Mouse (Mus musculus): Measurements from ENCODE around the gene Fcho2. TPM values are rescaled to one million over a fixed set of nuclear protein-coding genes. Genes with fewer than 3 reads are reported as not detected.
"Not testable (repeated sequence)": the region's sequence is repeated elsewhere in the genome, so short reads cannot be mapped to it uniquely, and the experiment has no call there.

The Fcho2 gene
- polyA plus RNA-seq, 1 experiment, result 157 TPM

DNA sequence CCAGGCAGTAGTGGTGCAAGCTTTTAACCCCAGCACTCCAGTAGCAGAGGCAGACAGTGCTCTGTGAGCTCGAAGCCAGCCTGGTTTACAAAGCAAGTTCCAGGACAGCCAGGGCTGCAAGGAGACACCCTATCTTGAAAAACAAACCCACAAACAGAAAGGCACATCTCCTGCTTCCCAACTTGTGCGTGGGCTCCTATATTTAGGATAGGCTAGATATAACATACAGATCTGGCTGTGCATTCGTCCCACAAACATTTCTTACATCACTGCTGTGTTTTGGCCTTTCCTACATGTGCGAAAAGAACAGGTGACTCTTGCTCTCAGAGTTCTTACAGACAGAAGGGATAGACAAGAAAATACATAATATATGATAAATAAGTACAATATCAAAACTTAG lies 10.3 kb upstream of the Fcho2 start:
- TF ChIP-seq POLR2A (IDR thresholded peaks at IDR 0.05; ENCODE audit: borderline replicate concordance, low read depth, low read length) (no peak), CTCF (IDR thresholded peaks at IDR 0.05; ENCODE audit: low read depth, low read length) (no peak)
- Histone ChIP-seq H3K27ac (ENCODE audit: insufficient read depth, low read depth, low read length) (no peak overlapping the region), H3K4me3 (ENCODE audit: insufficient read depth, low read length) (no peak overlapping the region), H3K4me1 (ENCODE audit: control insufficient read depth, insufficient read depth, low read length) (peaks cover 8% of the 10 kb centered on the region)

DNA sequence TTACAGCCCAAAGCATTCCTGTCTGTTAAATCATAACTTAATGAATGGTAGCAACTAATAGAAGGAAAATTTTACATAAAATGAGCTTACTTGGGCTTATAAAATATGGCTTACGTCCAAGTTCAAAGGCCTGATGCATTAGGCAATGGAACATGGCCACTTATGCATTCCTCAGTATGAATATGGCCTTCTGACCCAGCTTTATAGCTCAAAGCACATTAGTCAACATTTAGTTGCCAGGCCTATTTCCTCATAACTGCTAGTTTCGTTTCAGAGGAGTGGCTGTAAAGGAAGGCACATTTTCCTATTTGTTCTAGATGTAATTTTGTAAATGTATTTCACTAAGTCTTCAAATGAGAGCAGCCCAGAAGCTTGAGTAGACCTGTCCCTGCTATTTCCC lies 3.8 kb upstream of the Fcho2 start:
- H3K4me1 ChIP-seq (ENCODE audit: control insufficient read depth, insufficient read depth, low read length), result peaks cover 41% of the 10 kb centered on the region
- peak overlapping the region; percentile 73 for H3K27ac ChIP-seq (ENCODE audit: insufficient read depth, low read depth, low read length)
- H3K4me3 ChIP-seq (ENCODE audit: insufficient read depth, low read length), result no peak overlapping the region
- TF ChIP-seq POLR2A (IDR thresholded peaks at IDR 0.05; ENCODE audit: borderline replicate concordance, low read depth, low read length) (no peak), CTCF (IDR thresholded peaks at IDR 0.05; ENCODE audit: low read depth, low read length) (no peak)

DNA sequence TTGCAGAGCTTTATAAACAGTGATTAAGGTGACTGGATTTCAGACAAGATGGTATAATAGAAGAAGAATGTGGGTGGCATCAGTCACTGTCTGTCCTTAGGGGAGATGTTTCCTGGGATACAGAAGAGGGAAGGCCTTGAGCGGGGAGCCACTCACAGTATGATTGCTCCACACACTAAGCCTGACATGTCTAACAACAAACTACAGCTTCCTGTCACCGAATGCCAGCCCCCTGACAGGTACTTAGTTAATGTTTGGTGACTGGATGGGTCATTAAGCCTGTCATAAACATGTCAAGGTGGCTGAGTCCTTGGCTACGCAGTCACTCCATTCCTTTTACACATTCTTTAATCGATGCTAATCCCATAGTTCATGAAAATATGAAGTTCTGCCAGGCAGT lies 3.0 kb upstream of the Fcho2 start:
- TF ChIP-seq CTCF (IDR thresholded peaks at IDR 0.05; ENCODE audit: low read depth, low read length) (no peak), POLR2A (IDR thresholded peaks at IDR 0.05; ENCODE audit: borderline replicate concordance, low read depth, low read length) (no peak)
- Histone ChIP-seq H3K4me3 (ENCODE audit: insufficient read depth, low read length) (no peak overlapping the region), H3K27ac (ENCODE audit: insufficient read depth, low read depth, low read length) (no peak overlapping the region), H3K4me1 (ENCODE audit: control insufficient read depth, insufficient read depth, low read length) (peaks cover 41% of the 10 kb centered on the region)

DNA sequence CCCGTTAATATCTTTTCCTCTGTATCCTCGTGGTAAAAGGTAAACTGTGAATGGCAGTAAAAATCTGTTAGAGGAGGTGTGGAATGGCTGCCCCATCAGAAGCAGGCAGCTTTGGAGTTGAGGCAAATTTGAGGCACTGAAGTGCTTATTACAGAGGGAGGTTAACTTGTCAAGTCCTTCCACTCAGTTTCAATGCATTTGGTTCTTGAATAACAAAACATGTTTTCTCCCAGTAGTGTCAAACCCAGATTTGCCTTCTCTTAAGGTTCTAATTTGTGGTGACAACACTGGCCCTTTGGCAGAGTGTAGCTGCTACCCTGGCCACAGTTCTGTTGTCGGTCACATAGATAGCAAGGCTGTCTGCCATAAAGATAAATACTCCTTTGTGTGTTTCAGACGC lies 2.5 kb upstream of the Fcho2 start:
- no peak overlapping the region for H3K27ac ChIP-seq (ENCODE audit: insufficient read depth, low read depth, low read length)
- no peak overlapping the region for H3K4me3 ChIP-seq (ENCODE audit: insufficient read depth, low read length)
- TF ChIP-seq CTCF (IDR thresholded peaks at IDR 0.05; ENCODE audit: low read depth, low read length) (no peak), POLR2A (IDR thresholded peaks at IDR 0.05; ENCODE audit: borderline replicate concordance, low read depth, low read length) (no peak)
- H3K4me1 ChIP-seq (ENCODE audit: control insufficient read depth, insufficient read depth, low read length), result peaks cover 41% of the 10 kb centered on the region

DNA sequence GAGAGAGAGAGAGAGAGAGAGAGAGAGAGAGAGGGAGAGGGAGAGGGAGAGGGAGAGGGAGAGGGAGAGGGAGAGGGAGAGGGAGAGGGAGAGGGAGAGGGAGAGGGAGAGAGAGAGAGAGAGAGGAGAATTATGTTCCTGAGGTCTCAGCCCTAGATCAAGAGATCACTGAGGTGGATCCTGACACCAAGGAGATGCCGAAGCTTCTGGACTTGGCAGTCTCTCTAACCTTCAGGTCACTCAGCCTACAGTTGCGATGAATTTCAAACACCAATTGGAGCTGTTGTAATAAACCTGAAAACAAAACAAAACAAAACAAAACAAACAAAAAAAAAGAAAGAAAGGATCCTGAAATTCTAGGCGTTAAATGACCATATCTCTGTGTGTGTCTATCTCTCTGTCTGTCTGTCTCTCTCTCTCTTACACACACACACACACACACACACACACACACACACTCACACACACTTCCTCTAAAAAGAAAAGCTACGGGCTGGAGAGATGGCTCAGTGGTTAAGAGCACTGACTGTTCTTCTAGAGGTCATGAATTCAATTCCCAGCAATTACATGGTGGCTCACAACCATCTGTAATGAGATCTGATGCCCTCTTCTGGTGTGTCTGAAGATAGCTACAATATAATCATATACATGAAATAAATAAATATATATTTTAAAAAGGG lies 1.9 kb upstream of the Fcho2 start:
- peaks cover 45% of the 10 kb centered on the region for H3K4me1 ChIP-seq (ENCODE audit: control insufficient read depth, insufficient read depth, low read length)
- not testable (repeated sequence) for H3K4me3 ChIP-seq (ENCODE audit: insufficient read depth, low read length); H3K27ac ChIP-seq (ENCODE audit: insufficient read depth, low read depth, low read length)

DNA sequence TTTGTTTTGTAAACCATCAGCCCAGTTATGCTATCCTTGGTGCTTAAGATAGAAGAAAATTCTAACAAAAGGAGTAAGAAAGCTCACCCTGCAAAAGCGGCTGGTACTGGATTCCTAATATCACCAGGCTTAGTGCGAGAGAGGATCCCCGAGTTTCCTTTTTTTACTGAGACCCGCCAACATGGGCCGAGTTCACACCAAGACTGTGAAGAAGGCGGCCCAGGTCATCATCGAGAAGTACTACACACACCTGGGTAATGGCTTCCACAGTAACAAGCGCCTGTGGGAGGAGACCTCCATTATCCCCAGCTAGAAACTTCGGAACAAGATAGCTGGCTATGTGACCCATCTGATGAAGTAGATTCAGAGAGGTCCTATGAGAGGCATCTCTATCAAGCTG lies 1.3 kb upstream of the Fcho2 start:
- no peak for TF ChIP-seq CTCF (IDR thresholded peaks at IDR 0.05; ENCODE audit: low read depth, low read length)
- no peak for TF ChIP-seq POLR2A (IDR thresholded peaks at IDR 0.05; ENCODE audit: borderline replicate concordance, low read depth, low read length)
- Histone ChIP-seq H3K4me1 (ENCODE audit: control insufficient read depth, insufficient read depth, low read length) (peaks cover 45% of the 10 kb centered on the region), H3K27ac (ENCODE audit: insufficient read depth, low read depth, low read length) (no peak overlapping the region), H3K4me3 (ENCODE audit: insufficient read depth, low read length) (no peak overlapping the region)

DNA sequence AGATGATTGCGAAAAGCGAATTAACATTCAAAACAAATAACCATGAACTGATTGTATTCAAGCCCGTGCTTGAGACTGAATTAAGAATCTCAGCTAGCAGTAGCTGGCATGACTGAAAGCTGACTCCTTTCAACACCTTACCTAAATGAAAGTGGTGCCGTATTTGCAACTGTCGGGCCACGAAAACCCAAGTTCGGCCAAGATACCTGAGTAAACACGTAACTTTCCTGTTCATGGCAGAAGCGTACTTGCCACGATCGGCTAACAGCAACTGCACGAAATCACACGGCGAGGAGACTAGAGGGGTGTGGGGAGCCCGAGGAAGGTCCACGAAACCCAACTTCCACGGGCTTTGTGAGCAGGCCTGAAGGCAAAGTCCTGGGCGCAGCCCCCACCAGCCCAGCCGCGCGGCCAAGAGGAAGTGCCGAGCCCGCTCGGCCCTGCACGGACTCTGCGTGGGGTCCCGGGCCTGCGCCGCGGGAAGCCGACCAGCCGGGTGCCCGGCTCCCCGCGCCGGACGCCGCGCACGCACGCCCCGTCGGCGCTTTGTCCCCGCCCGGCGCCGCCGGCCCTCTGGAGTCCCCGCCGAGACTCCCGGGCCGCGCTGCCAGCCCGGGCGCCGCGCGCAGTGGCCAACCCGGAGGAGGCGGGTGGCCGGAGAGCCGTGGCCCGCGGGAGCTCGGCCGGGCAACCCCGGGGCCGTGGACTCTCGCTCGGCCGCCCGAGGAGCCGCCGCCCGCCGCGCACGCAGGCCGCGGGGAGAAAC lies 791 bp downstream of the Fcho2 start:
- TF ChIP-seq POLR2A (IDR thresholded peaks at IDR 0.05; ENCODE audit: borderline replicate concordance, low read depth, low read length), result no peak
- TF ChIP-seq CTCF (IDR thresholded peaks at IDR 0.05; ENCODE audit: low read depth, low read length), result no peak
- Histone ChIP-seq H3K4me3 (ENCODE audit: insufficient read depth, low read length) (peak overlapping the region; percentile 94), H3K4me1 (ENCODE audit: control insufficient read depth, insufficient read depth, low read length) (peaks cover 35% of the 10 kb centered on the region), H3K27ac (ENCODE audit: insufficient read depth, low read depth, low read length) (peak overlapping the region; percentile 96)

DNA sequence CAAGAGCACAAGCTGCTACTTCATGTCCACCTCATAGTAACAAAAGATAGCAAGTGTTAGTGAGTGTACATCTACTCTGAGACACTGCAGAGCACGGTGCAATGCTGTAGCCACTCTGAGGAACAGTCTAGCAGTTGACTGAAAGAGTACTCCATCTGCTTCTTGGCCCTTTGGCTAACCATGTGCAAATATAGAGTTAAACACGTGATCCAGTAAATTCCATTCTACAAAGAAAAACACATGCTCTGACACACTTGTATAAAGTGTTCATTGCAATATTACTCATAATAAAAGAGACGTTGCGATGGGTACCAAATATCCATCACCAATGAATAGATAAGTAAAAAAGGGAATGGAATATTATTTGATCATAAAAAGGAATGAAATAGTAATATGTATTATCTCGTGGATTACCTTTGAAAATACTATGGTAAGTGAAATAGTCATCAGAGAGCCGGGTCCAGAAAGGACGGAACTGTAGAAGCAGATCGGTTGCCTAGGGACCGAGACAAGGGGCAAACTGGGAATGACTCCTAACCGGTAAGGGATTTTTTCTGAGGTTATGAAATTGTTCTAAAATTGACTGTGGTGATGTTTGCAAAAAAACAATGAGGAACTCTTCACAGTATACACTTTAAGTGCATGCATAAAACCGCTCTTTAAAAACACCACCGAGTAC lies 1.5 kb downstream of the Fcho2 start:
- Histone ChIP-seq H3K4me3 (ENCODE audit: insufficient read depth, low read length) (peak overlapping the region; percentile 94), H3K27ac (ENCODE audit: insufficient read depth, low read depth, low read length) (peak overlapping the region; percentile 96), H3K4me1 (ENCODE audit: control insufficient read depth, insufficient read depth, low read length) (peaks cover 30% of the 10 kb centered on the region)

DNA sequence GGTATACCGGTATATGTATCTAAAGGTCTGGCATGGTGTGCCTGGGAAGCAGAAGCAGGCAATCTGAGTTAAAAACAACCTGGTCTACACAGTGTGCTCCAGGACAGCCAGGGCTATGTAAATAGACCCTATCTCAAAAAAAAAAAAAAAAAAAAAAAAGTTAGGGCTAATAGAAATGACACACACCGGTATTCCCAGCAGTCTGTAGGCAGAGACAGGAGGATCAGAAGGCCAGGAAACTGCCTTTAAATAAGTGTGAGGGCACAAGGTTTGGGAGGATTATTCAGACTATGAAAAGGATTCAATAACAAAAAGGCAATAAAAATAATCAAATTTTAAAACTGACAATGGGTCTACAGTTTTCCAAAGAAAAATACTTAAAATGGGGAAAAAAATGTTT lies 2.1 kb downstream of the Fcho2 start:
- Histone ChIP-seq H3K27ac (ENCODE audit: insufficient read depth, low read depth, low read length) (no peak overlapping the region), H3K4me3 (ENCODE audit: insufficient read depth, low read length) (peak overlapping the region; percentile 61), H3K4me1 (ENCODE audit: control insufficient read depth, insufficient read depth, low read length) (peaks cover 29% of the 10 kb centered on the region)
- TF ChIP-seq POLR2A (IDR thresholded peaks at IDR 0.05; ENCODE audit: borderline replicate concordance, low read depth, low read length) (no peak), CTCF (IDR thresholded peaks at IDR 0.05; ENCODE audit: low read depth, low read length) (no peak)

More for the DNA sequence above, 1.5 kb downstream of the Fcho2 start:
- TF ChIP-seq CTCF (IDR thresholded peaks at IDR 0.05; ENCODE audit: low read depth, low read length) (no peak), POLR2A (IDR thresholded peaks at IDR 0.05; ENCODE audit: borderline replicate concordance, low read depth, low read length) (no peak)

DNA sequence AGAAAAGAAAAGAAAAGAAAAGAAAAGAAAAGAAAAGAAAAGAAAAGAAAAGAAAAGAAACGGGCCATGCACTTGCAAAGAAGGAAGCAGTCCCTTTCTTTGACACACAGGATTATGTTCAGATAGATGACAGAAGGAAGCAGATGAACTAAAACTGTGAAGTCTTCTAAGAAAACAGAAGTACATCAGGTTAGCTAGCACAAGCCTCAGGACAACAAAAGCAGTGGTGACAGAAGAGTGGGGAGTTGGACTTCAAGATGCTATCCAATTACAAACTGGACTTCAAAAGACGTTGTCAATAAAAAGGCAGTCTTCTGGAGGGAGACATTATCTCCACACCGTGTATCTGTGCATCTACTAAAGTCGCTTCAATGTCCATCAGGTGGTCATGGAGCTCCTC lies 3.0 kb downstream of the Fcho2 start:
- Histone ChIP-seq H3K4me1 (ENCODE audit: control insufficient read depth, insufficient read depth, low read length) (peaks cover 24% of the 10 kb centered on the region), H3K4me3 (ENCODE audit: insufficient read depth, low read length) (no peak overlapping the region), H3K27ac (ENCODE audit: insufficient read depth, low read depth, low read length) (peak overlapping the region; percentile 3)
- TF ChIP-seq CTCF (IDR thresholded peaks at IDR 0.05; ENCODE audit: low read depth, low read length) (no peak), POLR2A (IDR thresholded peaks at IDR 0.05; ENCODE audit: borderline replicate concordance, low read depth, low read length) (no peak)

Measured in bone marrow macrophage, adult 2 months (primary cell).